Mouse (Mus musculus): ENCODE data around the gene Macrod2. TPM values are rescaled to one million over a fixed set of nuclear protein-coding genes. Genes with fewer than 3 reads are reported as not detected.
A peak's percentile ranks its signal among the peaks of the same experiment; 100 is the strongest.

Macrod2 gene
- polyA plus RNA-seq, 1 experiment from 2014 or later = 47.6 TPM

DNA sequence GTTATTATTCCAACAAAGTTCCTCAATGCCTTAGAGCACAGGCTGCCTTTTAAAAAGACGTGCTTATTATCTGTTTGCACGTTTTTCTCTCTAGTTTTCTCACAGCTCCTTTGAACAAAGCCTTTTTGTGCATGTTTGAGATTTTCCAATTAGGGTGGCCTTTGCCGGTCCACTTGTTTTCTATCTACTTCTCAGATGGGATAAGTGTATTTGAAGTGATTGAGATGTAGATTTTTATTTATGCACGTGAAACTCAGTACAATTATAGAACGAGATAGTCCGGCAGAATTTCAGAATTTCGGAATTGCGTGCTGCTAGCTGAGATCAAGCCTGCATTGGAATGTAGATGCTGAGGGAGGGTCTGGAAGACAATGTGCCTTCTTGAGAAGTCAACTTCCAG, 138.5 kb downstream of the Macrod2 start:
- Histone ChIP-seq H3K4me3 (ENCODE audit: low read depth, low read length) (no peak overlapping the region), H3K27me3 (ENCODE audit: control insufficient read depth, insufficient read depth, low read length) (no peaks in the 10 kb centered on the region), H3K4me1 (replicated peaks; ENCODE audit: control insufficient read depth, insufficient read depth, low read length) (no peaks in the 10 kb centered on the region; the same call in 1 of the 2 replicates), H3K9ac (ENCODE audit: low read length) (no peak overlapping the region), H3K36me3 (ENCODE audit: control insufficient read depth, insufficient read depth, low read length) (no peaks in the 10 kb centered on the region), H3K4me2 (ENCODE audit: low read depth, low read length, severe bottlenecking) (peak overlapping the region; percentile 22; the same call in 1 of the 2 replicates), H3K9me3 (ENCODE audit: control insufficient read depth, low read length) (no peaks in the 10 kb centered on the region), H3K27ac (ENCODE audit: low read depth, low read length) (no peak overlapping the region)
- 22% methylated on average over 8 of the region's 8 CpGs for WGBS
- no peak for DNase-seq (ENCODE audit: low spot score)
- peak; percentile 28; the same call in 1 of the 2 replicates for ATAC-seq (replicated peaks; ENCODE audit: low FRiP score)

DNA sequence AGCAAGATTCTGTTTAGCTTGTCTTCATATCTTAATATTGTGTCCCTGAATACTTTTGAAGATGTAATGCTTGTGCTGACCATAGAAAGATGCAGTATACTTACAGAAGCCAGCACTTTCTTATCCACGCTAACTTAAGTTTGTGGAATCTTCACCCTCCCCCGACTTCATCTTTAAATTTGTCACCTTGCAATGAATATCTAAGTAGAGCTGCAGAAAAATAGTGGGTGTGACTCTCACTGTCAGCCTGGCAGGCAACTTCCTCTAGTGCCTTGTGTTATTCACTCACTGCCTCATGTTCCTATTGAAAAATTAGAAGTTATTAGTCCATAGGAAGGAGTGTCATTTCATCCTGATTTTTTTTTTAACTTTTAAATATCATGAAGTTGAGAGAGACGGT, 139.5 kb downstream of the Macrod2 start:
- Histone ChIP-seq H3K4me1 (replicated peaks; ENCODE audit: control insufficient read depth, insufficient read depth, low read length) (no peaks in the 10 kb centered on the region; the same call in 1 of the 2 replicates), H3K27me3 (ENCODE audit: control insufficient read depth, insufficient read depth, low read length) (no peaks in the 10 kb centered on the region), H3K4me3 (ENCODE audit: low read depth, low read length) (no peak overlapping the region), H3K4me2 (ENCODE audit: low read depth, low read length, severe bottlenecking) (no peak overlapping the region), H3K9ac (ENCODE audit: low read length) (no peak overlapping the region), H3K27ac (ENCODE audit: low read depth, low read length) (no peak overlapping the region), H3K36me3 (ENCODE audit: control insufficient read depth, insufficient read depth, low read length) (no peaks in the 10 kb centered on the region), H3K9me3 (ENCODE audit: control insufficient read depth, low read length) (no peaks in the 10 kb centered on the region)
- 86% methylated on average over 3 of the region's 3 CpGs for WGBS
- no peak for ATAC-seq (replicated peaks; ENCODE audit: low FRiP score)
- no peak for DNase-seq (ENCODE audit: low spot score)

DNA sequence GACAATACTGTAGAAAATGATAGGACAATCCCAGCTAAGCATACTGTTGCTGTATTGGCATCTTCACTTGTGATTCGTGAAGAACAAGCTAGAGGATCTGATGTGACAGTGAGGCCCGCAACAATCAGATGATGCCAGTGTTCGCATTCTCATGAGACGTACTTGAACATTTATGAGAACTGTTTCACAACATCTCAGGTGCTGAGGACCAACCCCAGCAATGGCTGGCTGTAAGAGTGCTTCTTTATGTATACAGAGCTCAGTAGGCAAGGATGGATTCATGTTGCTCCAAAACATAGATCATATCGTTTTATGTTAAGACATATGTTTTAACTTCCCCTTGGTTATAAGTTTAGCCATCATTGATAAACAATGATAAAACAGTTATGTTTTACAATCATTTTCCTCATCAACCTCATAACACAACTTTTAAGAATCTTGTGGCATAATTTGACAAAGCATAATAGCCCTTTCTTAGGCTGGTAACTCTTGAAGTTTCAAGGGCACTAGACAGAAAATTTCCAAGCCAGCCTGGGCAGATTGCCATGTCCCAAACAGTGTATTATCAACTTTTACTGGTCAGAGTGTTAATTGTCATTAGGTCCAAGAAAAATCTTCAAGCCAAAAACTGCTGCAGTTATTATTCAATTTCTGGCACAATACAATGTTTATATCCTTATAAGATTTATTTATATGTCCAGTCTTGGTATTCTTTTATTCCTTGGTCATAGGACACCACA, 140.9 kb downstream of the Macrod2 start:
- WGBS = 92% methylated on average over 5 of the region's 5 CpGs
- ATAC-seq (replicated peaks; ENCODE audit: low FRiP score) = no peak
- Histone ChIP-seq H3K36me3 (ENCODE audit: control insufficient read depth, insufficient read depth, low read length) (no peaks in the 10 kb centered on the region), H3K9ac (ENCODE audit: low read length) (no peak overlapping the region), H3K4me2 (ENCODE audit: low read depth, low read length, severe bottlenecking) (no peak overlapping the region), H3K9me3 (ENCODE audit: control insufficient read depth, low read length) (no peaks in the 10 kb centered on the region), H3K4me1 (replicated peaks; ENCODE audit: control insufficient read depth, insufficient read depth, low read length) (no peaks in the 10 kb centered on the region; the same call in 1 of the 2 replicates), H3K27ac (ENCODE audit: low read depth, low read length) (no peak overlapping the region), H3K27me3 (ENCODE audit: control insufficient read depth, insufficient read depth, low read length) (no peaks in the 10 kb centered on the region), H3K4me3 (ENCODE audit: low read depth, low read length) (no peak overlapping the region)
- DNase-seq (ENCODE audit: low spot score) = no peak

DNA sequence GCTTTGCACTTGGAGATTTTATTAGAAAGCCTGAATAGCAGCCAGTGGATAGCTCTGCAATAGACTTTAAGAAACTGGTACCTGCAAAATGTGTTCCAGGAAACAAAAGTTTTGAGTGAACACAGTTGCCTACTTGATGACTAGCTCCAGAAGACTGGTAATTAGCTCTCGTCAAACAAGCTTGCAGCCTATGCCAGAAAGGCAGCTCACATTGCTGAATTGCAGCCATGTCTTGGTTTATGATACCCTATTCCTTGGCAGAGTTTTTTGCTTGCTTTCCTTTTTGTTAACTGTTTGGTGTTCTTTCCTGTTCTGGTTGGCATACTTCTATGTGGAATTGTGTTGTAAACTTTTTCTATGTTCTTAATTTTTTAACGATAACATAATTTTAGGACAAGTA, 154.2 kb downstream of the Macrod2 start:
- H3K4me3 ChIP-seq (ENCODE audit: low read depth, low read length) = no peak overlapping the region
- DNase-seq (ENCODE audit: low spot score) (no peak), ATAC-seq (replicated peaks; ENCODE audit: low FRiP score) (no peak)
- no peak overlapping the region for H3K4me2 ChIP-seq (ENCODE audit: low read depth, low read length, severe bottlenecking)
- H3K27ac ChIP-seq (ENCODE audit: low read depth, low read length) = no peak overlapping the region
- 82% methylated on average over 2 of the region's 2 CpGs for WGBS
- no peaks in the 10 kb centered on the region for H3K4me1 ChIP-seq (replicated peaks; ENCODE audit: control insufficient read depth, insufficient read depth, low read length)
- no peaks in the 10 kb centered on the region for H3K27me3 ChIP-seq (ENCODE audit: control insufficient read depth, insufficient read depth, low read length)
- no peaks in the 10 kb centered on the region for H3K9me3 ChIP-seq (ENCODE audit: control insufficient read depth, low read length)
- no peak overlapping the region for H3K9ac ChIP-seq (ENCODE audit: low read length)
- no peaks in the 10 kb centered on the region for H3K36me3 ChIP-seq (ENCODE audit: control insufficient read depth, insufficient read depth, low read length)

DNA sequence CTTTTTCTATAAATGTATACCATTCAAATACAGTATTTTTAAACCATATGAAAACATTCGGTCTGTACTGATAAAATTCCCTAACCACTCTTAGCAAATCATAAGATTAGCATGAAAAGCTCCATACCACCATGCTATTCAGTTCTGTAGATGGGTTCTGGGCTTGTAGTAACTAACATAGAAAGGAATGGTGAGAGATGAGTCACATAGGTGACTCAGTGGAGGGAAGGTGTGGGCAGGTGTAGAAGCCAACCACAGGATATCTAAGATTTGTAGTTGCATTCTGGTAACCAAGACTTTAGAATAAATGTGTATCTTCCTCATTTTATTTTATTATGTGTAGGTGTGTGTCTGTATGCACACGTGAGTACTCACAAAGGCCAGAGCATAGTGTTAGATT, 166.3 kb downstream of the Macrod2 start:
- H3K36me3 ChIP-seq (ENCODE audit: control insufficient read depth, insufficient read depth, low read length) = no peaks in the 10 kb centered on the region
- DNase-seq (ENCODE audit: low spot score) (no peak), ATAC-seq (replicated peaks; ENCODE audit: low FRiP score) (no peak)
- H3K27ac ChIP-seq (ENCODE audit: low read depth, low read length) = no peak overlapping the region
- no peaks in the 10 kb centered on the region for H3K4me1 ChIP-seq (replicated peaks; ENCODE audit: control insufficient read depth, insufficient read depth, low read length)
- no peak overlapping the region for H3K4me3 ChIP-seq (ENCODE audit: low read depth, low read length)
- H3K9ac ChIP-seq (ENCODE audit: low read length) = no peak overlapping the region
- H3K4me2 ChIP-seq (ENCODE audit: low read depth, low read length, severe bottlenecking) = no peak overlapping the region
- H3K9me3 ChIP-seq (ENCODE audit: control insufficient read depth, low read length) = no peaks in the 10 kb centered on the region
- WGBS = 87% methylated on average over 2 of the region's 2 CpGs
- H3K27me3 ChIP-seq (ENCODE audit: control insufficient read depth, insufficient read depth, low read length) = no peaks in the 10 kb centered on the region

DNA sequence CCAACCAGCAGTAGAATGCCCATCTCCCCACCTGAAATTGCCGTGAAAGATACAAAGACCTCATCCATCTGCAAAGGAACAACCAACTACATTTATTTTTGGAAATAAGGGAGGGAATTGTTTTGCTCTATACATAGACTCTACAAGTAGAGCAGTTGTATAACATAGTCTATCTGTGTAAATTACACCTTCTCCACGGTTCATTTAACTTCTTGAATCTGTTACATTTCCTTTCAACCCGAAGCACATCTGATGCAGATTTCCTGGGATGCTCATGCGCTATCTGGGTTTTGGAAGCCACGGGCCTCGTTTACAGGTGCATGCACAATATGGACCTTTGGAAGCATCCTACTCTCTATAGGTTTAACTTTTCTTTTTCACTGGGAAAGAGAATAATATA, 175.8 kb downstream of the Macrod2 start:
- ATAC-seq (replicated peaks; ENCODE audit: low FRiP score) = no peak
- no peak overlapping the region for H3K27ac ChIP-seq (ENCODE audit: low read depth, low read length)
- no peaks in the 10 kb centered on the region for H3K36me3 ChIP-seq (ENCODE audit: control insufficient read depth, insufficient read depth, low read length)
- H3K9ac ChIP-seq (ENCODE audit: low read length) = no peak overlapping the region
- H3K4me3 ChIP-seq (ENCODE audit: low read depth, low read length) = no peak overlapping the region
- WGBS = 85% methylated on average over 6 of the region's 6 CpGs
- H3K27me3 ChIP-seq (ENCODE audit: control insufficient read depth, insufficient read depth, low read length) = no peaks in the 10 kb centered on the region
- no peak for DNase-seq (ENCODE audit: low spot score)
- H3K4me2 ChIP-seq (ENCODE audit: low read depth, low read length, severe bottlenecking) = no peak overlapping the region
- no peaks in the 10 kb centered on the region for H3K9me3 ChIP-seq (ENCODE audit: control insufficient read depth, low read length)
- no peaks in the 10 kb centered on the region for H3K4me1 ChIP-seq (replicated peaks; ENCODE audit: control insufficient read depth, insufficient read depth, low read length)

DNA sequence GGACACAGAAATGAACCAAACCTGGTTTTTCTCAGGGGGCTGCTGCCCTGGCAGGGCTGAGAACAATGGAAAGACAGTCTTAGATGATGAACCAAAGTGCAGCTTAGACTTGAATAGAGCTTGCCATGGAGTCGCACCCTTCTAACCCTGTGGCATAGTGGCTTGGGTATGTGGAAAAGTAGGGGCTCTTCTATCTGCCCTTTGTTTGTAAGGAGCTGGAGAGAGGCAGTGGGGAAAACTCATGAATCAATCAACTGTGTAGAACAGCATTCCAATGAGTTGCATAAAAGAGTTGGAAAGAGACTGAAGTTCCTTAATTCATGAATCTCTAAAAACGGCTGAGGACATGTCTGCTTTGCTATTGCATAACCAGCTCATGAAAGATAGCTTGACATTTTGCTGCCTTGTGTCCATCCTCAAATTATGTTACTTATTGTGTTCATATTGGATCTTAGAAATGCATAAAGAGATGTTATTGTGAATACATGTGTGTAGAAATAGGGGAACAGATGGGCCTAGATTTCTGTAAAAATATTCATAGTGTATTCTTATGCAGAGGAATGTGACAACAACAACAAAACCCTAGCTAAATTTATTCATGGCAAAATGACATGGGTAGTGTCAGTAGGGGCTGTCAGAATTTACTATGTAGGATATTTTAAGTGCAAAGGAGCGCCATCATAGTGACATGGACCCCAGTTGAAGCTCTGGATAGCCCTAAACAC, 197.6 kb downstream of the Macrod2 start:
- no peaks in the 10 kb centered on the region for H3K4me1 ChIP-seq (replicated peaks; ENCODE audit: control insufficient read depth, insufficient read depth, low read length)
- H3K4me2 ChIP-seq (ENCODE audit: low read depth, low read length, severe bottlenecking) = no peak overlapping the region
- H3K36me3 ChIP-seq (ENCODE audit: control insufficient read depth, insufficient read depth, low read length) = no peaks in the 10 kb centered on the region
- H3K27ac ChIP-seq (ENCODE audit: low read depth, low read length) = no peak overlapping the region
- no peaks in the 10 kb centered on the region for H3K9me3 ChIP-seq (ENCODE audit: control insufficient read depth, low read length)
- WGBS = 69% methylated on average over 3 of the region's 3 CpGs
- no peak for ATAC-seq (replicated peaks; ENCODE audit: low FRiP score)
- H3K4me3 ChIP-seq (ENCODE audit: low read depth, low read length) = no peak overlapping the region
- DNase-seq (ENCODE audit: low spot score) = no peak
- H3K27me3 ChIP-seq (ENCODE audit: control insufficient read depth, insufficient read depth, low read length) = no peaks in the 10 kb centered on the region
- H3K9ac ChIP-seq (ENCODE audit: low read length) = no peak overlapping the region

DNA sequence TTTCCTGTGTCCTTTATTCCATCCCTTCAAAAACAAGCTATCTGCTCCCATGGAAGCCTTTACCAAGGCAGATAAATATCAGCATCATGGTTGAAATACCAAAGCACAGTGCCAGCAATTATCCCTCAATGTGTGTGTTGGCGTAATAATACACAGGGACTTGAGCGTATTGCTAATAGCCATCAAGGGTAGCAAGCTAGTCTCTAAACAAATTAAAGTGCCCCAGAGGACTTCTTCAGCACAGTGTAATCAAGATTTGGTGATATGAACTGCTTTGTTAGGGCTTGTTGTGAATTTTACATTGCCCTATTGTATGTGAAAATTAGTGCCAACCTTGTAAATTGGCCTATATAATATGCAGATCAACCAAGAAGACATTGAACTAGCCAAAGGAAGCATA, 201.8 kb downstream of the Macrod2 start:
- no peaks in the 10 kb centered on the region for H3K27me3 ChIP-seq (ENCODE audit: control insufficient read depth, insufficient read depth, low read length)
- H3K36me3 ChIP-seq (ENCODE audit: control insufficient read depth, insufficient read depth, low read length) = no peaks in the 10 kb centered on the region
- no peaks in the 10 kb centered on the region for H3K4me1 ChIP-seq (replicated peaks; ENCODE audit: control insufficient read depth, insufficient read depth, low read length)
- ATAC-seq (replicated peaks; ENCODE audit: low FRiP score) = no peak
- no peak overlapping the region for H3K4me3 ChIP-seq (ENCODE audit: low read depth, low read length)
- no peak for DNase-seq (ENCODE audit: low spot score)
- H3K9ac ChIP-seq (ENCODE audit: low read length) = no peak overlapping the region
- no peak overlapping the region for H3K27ac ChIP-seq (ENCODE audit: low read depth, low read length)
- 92% methylated on average over 2 of the region's 2 CpGs for WGBS
- H3K4me2 ChIP-seq (ENCODE audit: low read depth, low read length, severe bottlenecking) = no peak overlapping the region
- H3K9me3 ChIP-seq (ENCODE audit: control insufficient read depth, low read length) = no peaks in the 10 kb centered on the region
